Mouse (Mus musculus): ENCODE data around the gene Nr2f6. TPM values are rescaled to one million over a fixed set of nuclear protein-coding genes. Genes with fewer than 3 reads are reported as not detected.

Gene Nr2f6
- total RNA-seq (2014; fragmentation: Nextera tagmentation) = 1.3 and 7.5 TPM in 2 replicates
- total RNA-seq (2017) = 3.3 and 4.1 TPM in 2 replicates

DNA sequence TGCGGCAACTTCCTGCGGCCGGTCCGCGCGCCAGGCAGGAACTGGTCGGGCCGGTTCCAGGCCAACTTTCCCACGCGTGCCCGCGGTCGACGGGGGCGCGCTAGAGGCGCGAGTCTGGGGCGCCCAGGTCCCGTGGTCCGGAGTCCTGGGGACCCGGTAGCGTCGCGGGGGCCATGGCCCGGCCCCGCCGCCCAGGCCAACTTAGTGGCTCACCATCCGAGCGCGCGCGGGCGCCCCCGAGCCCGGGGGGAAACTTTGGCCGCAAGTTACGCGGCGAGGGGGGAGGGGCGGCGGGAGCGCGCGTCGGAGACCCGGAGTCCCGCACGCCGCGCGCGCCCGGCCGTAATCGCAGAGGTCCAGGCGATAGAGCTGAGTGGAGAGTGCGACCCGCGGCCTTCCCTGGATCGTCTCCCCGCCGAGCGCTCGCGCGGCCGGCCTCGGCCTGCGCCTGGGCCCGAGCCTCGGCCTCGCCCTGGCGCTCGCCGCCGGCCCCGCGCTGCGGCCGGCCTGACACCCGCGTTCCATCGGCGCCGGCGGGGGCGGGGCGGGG, at the start of gene Nr2f6:
TSS of gene Nr2f6 (minus strand) at position 540 of the 550 bp plus-strand sequence.
- ATAC-seq (replicated peaks; ENCODE audit: poor library complexity, severe bottlenecking) = no peak; the same call in 1 of the 2 replicates

DNA sequence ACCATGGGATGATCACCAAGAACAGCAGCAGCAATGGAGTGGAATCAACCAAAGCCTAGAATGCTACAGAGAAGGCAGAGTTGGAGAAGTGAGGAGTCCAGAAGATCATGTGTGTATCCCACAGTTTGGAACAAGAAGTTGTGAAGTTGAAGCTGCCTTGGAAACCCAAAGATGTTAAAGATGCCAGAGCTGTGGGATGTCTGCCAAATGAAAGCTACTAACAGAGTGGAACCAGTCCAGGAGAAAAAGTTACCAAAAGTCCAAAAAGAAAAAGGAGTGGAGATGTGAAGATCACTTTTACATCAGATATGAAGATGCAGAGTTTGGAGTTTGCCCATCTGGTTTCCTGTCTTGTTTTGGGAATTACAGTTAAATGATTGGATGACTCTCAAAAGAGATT, 40.4 kb upstream of the Nr2f6 start:
- no peak for ATAC-seq (replicated peaks; ENCODE audit: poor library complexity, severe bottlenecking)

DNA sequence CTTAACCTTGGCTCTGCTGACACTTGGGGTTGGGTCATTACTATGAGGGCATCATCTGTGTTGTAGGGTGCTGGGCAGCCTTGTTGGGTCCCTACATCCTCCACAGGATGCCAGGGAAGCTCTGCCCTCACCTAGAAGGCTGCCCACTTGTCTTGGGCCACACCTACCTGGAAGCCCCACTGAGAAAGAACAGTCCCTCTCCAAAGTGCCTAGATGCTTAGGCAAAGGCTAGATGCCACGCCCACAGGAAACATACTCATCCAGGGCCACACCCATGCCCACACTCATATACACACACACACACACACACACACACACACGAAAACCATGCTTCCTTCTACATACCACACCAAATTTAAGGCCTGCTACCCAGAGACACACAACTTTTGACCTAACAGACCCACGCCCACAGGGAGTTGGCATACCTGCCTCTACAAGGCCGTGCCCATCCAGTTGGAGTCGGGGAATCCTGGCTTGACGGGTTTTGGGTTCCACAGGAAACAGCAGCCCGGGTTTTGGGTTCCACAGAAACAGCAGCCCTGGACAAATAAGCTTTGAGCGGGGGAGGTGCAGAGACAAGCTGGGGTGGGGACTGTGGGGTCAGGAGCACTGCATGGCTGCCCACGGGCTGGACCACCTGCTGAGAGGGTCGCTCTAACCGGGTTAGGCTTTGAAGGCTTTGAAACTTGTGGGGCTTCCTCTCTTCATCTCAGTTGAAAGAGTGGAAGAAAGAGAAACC, 29.9 kb upstream of the Nr2f6 start:
- ATAC-seq (replicated peaks; ENCODE audit: poor library complexity, severe bottlenecking) = peak; percentile 62

DNA sequence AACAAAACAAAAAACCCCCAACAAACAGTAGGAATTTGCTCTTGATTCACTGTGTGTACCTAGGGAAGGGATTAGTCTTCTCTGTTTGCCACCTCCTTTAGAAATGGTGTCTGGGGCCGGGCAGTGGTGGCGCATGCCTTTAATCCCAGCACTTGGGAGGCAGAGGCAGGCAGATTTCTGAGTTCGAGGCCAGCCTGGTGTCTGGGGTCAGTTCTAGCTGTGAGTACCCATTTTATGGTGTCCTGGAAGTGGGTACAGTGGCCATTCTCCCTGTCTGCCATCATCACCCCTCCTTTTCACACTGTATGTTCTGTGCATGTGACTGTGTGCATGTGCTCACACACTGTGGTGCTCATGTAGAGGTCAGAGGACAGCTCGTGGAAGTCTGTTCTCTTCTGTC, 26.5 kb upstream of the Nr2f6 start:
- no peak for ATAC-seq (replicated peaks; ENCODE audit: poor library complexity, severe bottlenecking)

DNA sequence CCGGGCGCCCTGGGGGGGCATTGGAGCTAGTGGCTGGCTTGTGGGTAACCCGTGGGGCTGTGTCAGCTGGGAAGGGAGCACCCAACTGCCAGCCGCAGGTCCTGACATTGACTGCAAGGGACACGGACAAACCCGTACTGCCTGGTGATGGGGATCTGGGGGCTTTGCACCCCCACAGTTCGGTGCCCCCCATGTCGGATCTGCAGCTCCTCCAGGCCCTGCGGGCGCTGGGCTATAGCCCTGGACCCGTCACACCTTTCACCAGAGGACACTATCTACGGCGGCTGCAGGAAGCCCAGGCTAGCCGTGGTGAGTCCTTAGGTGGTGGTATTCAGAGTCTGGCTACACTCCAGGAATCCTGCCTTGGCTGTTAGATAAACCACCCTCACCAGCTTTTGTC, 25.7 kb upstream of the Nr2f6 start:
- ATAC-seq (replicated peaks; ENCODE audit: poor library complexity, severe bottlenecking) = no peak

DNA sequence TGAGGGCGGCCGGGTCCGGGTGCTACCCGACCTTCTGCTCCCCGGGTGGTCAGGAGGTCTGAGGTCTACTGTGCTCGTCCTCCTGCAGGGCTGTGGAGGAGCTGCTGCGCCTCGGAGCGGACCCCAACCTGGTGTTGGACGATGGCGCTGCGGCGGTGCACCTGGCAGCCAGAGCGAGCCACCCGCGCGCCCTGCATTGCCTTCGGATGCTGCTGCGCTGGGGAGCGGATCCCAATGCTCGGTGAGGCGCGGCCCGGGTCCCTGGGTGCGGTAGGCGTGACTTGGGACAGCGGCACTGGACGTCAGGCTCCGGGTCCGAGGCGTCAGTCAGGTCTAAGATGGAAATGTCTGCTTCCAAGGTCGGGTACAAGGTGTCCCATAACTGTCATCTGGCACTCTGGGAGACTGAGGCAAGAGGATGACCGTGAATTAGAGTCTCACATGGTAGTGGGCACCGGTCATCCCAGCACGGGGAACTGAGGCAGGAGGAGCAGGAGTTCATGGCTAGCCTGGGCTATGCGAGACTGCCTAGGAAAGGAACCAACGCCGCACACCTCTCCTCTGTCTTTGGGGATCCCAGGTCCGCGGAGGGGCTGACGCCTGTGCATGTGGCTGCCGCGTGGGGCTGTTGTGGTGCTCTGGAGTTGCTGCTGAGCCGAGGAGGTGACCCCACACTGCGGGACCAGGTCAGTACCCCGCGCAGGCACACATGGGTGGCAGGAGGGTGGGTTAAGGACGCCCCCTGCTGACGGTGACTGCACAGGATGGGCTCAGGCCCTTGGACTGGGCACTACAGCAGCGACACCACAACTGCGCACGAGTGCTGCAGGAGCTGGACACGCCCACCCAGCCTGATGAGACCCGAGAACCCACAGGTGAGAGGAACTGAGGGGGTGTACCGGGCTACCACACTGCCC, 24.6 kb upstream of the Nr2f6 start:
- ATAC-seq (replicated peaks; ENCODE audit: poor library complexity, severe bottlenecking) = peak; percentile 79

DNA sequence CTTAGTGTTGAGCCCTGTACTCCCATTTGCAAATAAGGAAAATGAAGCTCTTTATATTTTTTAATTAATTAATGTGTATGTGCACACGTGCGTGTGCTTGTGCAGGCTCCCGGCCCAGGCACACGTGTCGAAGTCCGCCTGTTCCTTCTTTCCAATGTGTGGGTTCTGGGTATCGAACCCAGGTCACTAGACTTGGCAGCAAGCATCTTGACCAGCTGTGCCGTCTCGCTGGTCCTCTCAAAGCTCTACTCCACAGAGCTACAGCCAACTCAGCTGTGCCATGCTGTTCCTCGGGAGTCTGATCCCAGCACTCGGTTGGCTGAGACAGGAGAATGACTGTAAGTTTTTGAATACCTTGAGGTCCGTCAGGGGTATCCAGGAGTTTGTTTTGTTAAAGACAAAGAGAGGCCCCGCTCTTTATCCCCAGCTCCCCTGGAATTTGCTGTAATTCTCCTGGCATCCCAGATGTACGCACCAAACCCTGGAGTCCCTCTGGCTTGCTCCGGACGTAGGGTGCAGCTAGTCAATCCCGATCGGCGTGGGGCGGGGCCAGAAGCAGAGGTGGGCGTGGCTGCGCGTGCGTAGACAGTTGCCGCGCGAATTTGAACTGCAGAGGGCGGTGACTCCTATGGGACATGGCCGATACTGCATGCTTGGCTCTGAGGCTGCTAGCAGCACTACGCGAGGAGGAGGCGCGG, 23.8 kb upstream of the Nr2f6 start, which contains the start of gene Ankle1:
TSS of gene Ankle1 (plus strand) at position 610 of the 698 bp plus-strand sequence.
- ATAC-seq (replicated peaks; ENCODE audit: poor library complexity, severe bottlenecking) = peak; percentile 82

DNA sequence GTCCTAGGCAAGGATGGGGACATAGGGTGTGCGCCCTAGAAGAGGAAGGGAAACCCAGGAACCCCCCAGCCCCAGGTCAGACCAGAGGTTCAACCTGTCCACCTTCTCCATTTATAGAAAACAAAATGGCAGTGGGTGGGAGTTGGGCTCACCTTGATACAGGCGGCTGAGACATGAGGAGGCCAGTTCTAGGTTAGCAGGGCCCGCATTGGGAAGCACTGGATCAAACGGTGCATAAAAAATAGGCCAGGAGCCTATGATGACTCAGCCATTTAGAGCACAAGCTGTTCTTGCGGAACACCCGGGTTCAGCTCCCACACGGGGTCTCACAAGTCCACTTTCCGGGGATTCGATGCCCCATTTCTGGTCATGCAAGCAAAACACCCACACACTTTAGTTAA, 23.2 kb upstream of the Nr2f6 start:
- ATAC-seq (replicated peaks; ENCODE audit: poor library complexity, severe bottlenecking) = 0 out of 2 replicates have a peak, but pooled peaks have one; percentile 13

DNA sequence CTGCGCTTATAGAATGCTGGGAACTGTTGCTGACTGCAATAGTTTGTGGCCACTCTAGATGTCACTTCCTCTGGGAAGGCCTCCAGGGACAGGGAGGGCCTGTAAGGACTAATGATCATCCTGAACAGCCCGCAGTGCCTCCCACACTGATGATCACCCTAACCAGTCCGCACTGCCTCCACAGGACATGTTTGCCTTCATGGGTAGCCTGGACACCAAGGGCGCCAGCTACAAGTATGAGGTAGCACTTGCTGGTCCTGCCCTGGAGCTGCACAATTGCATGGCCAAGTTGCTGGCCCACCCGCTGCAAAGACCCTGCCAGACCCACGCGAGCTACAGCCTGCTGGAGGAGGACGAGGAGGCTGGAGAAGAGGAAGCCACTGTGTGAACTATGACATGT, 22.3 kb upstream of the Nr2f6 start:
- no peak for ATAC-seq (replicated peaks; ENCODE audit: poor library complexity, severe bottlenecking)

DNA sequence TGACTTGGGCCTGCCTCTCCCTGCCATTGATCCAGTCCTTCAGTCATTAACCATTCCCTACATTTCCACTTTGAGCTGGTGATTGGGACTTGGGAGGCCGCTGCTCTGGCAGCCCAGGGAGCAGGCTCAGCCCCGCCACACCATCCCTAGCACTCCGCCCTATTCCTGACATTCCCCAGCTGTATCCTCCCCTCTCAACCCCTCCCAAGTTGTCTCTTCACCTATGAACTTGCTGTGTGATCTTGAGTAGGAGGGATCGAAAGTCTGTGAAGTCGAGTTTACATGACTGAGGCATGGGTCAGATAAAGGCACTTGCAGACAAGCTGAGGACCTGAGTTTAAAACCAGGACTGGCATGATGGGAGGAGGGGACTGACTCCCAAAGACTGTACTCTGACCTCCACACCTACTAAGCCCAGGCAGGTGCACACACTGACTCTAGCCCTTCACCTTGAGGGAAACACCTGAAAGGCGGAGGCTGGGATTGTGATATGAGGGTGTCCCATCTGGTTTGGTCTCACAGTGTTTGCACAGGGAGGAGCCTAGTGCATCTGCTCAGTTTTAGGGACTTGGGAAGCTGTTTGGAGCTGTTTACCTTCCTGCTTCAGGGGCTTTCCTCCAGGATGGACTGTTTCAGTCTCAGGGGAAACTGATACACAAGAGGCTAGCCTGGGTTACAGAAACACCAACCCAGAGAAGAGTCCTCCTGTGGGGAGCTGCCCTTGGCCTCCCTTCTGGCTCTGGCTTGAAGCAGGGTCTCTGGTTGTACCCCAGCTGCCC, 21.5 kb upstream of the Nr2f6 start:
- no peak for ATAC-seq (replicated peaks; ENCODE audit: poor library complexity, severe bottlenecking)

DNA sequence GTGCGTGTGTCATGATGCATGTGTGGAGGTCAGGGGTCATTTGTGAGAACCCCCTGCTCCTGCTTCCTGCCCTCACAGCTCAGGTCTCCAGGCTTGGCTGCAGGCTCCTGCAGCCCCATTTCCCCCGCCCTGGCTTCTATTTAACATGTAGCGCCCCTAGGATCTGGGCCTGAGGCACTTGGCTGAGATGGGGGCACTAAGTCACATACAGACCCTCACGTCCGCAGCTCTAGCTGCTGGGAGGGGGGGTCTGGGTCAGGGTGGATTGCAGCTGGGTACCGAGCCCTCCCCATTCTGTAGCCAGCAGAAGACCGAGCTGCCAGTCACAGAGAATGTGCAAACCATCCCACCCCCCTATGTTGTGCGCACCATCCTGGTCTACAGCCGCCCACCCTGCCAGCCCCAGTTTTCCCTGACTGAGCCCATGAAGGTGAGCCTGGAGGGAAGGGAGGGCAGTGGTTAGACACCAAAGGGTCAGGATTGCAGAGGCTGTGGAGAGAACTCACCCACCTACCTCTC, 20.7 kb upstream of the Nr2f6 start:
- ATAC-seq (replicated peaks; ENCODE audit: poor library complexity, severe bottlenecking) = no peak

DNA sequence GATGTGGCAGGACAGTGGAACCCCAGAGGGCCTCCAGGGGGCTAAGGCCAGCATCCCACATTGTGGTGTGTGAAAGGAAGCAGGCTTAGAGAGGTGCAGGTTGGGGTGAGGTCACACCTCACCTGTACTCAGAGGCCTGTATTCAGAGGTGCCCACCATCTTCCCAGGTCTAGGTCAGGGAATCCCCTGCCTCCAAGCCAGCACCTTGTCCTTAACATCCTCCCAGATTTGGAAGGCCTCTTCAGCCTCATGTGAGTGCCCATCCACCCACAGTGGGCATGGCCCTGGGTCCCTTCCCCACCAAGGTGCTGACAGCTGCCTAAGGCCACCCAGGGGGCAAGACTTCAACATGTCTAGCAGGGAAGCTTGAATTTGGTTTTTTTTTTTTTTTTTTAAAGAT, 19.7 kb upstream of the Nr2f6 start:
- ATAC-seq (replicated peaks; ENCODE audit: poor library complexity, severe bottlenecking) = no peak

DNA sequence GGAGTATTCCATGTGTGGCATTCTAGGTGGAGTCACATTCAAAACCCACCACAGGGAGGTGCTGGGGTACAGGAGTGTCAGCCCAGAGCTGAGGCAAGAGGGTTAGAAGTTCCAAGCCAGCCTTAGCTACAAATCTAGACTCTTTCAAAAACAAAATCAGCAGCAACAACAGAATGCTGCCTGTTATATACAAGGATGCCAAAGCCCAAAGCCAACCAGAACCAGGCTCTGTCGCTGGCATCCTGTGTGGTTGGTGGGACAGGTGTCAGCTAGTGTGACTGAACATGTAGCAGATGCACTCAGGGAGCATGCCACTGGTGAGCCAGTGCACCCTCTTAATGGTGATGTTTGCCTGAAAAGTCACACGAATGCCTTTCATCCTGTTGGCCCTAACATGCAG, 19.1 kb upstream of the Nr2f6 start:
- no peak for ATAC-seq (replicated peaks; ENCODE audit: poor library complexity, severe bottlenecking)

DNA sequence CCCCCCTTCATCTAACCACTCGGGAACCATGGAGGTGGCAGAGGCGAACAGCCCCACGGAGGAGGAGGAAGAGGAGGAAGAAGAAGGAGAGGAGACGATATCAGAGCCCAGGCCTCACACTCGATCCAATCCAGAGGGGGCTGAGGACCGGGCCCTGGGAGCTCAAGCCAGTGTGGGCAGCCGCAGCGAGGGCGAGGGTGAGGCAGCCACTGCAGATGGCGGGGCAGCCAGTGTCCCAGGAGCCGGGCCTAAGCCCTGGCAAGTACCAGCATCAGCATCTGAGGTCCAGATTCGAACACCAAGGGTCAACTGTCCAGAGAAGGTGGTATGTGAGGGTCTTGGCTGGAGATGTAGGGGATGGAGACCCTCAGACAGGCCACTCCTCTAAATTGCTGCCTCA, 15.9 kb upstream of the Nr2f6 start:
- ATAC-seq (replicated peaks; ENCODE audit: poor library complexity, severe bottlenecking) = no peak

DNA sequence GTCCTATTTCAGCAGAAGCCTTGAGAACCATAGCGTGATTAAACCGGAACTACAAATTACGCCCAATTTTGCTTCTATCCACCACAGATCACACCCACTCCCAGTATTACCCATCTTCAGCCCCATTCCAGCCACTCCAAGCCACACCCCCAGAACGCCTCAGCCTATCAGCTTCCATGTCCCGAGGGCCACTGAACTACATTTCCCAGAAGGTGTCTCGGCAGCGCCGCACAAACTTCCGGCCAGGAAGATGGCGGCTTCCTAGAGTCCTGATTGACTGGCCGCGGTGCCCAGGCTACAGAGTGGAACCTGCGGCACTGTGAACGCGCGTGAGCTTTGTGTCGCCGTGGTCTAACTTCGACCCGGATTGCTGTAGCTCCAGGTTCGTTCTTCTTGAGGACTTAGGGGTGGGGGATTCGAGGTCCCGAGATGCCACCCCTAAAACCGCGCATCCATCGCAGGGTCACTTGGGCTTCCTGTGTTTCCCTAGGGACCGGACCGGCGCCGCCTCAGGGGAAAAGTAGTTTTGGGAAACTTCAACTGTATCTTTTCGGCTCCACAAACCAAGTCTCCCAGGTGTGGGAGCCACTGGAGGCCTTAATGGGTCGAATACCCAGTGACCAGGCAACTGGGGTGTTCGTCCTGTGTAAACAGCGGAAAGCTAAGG, 15.0 kb upstream of the Nr2f6 start, which contains the start of gene Babam1:
TSS of gene Babam1 (plus strand) at position 223 of the 667 bp plus-strand sequence.
- ATAC-seq (replicated peaks; ENCODE audit: poor library complexity, severe bottlenecking) = peak; percentile 99

DNA sequence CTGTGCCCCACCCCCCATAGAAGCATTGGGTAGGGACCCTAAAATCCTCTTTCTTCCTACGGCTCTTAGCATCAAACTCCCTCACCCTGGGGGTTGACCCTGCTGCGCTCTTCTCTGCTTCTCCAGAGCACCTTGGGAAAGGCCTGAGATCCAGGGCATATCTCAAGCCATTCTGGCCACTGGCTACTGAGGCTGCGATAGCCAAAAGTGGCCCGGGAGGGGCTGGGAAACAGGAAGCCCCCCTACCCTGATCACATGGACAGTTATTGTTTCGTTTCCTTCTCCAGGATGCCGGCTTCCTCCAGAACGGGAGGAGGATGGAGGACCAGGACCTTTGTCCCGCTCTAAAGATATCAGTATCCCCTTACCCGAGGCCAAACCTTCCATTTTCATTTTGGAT, 13.9 kb upstream of the Nr2f6 start, which contains the start of gene Ushbp1:
TSS of gene Ushbp1 (minus strand) at position 174 of the 400 bp plus-strand sequence.
- no peak for ATAC-seq (replicated peaks; ENCODE audit: poor library complexity, severe bottlenecking)

DNA sequence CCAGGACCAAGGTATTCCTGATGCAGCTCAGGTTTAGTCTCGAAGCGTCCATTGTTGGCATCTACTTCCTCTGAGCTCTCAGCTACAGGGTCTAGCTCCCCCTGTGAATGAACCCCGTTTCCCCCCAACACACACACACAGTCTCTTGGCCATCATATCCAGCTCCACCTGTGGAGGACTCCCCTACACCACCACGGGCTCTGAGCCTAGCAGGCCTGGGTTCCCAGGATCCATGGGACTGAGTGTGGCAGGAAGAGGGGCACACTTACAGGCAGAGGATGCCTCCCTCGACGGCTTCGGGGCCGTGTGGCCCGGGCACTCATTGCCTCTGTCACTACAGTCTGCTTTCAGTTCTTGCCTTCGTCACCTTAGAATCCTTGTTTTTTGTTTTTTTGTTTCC, 13.3 kb upstream of the Nr2f6 start:
- ATAC-seq (replicated peaks; ENCODE audit: poor library complexity, severe bottlenecking) = no peak

DNA sequence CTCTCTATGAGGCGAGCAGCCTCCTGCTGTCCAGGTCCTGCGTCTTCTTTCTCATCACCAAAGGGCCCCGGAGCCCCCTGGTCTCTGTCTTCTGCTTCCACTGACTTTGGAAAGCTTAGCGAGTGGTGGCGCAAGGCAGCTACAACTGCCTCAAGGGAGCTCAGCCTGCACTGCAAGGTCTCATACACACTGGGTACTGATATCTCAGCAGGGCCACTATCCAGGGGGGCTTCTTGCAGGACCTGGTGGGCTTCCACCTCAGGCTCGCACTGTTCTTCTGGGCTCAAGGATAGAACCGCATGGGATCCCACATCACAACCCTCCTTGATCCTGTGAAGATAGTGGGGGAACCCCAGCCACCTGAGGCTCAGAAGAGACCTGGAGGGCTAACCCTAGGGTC, 12.7 kb upstream of the Nr2f6 start:
- ATAC-seq (replicated peaks; ENCODE audit: poor library complexity, severe bottlenecking) = no peak

DNA sequence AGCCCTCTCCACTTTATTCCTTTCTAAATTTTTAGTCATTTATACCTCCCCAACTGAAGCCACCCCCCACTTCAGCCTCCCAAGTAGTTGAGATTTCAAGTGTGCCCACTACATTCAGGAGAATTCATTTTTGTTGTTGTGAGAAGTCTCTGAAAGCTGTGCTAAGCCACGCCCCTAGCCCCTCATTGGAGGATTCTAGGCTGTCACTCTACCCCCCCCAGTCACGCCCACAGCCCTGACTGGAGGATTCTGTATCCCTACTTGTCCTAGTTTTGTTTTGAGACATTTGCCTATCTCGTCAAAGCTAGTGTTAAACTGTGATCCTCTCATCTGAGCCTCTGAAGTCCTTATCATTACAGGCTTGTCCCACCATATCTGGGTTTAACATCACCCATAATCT, 11.1 kb upstream of the Nr2f6 start:
- no peak for ATAC-seq (replicated peaks; ENCODE audit: poor library complexity, severe bottlenecking)
